Mouse (Mus musculus) forebrain, embryonic 11.5 days (tissue): ENCODE measurements at regions not wholly inside any gene's neighbourhood (a gene's known extent, or its start where the extent isn't known, plus 50 kb on each side); places are given as distances from the start of the nearest gene placed in this dataset.
"Not testable (repeated sequence)": the region's sequence is repeated elsewhere in the genome, so short reads cannot be mapped to it uniquely, and the experiment has no call there.

Source experiments
- ATAC-seq: fragments of 200-750 bp; cut with Nextera tagmentation; replicated peaks from 2 replicates; pipeline ENCODE4 v1.8.0; 2017; ENCODE audit warnings: moderate TSS enrichment; ENCODE audit not compliant: low FRiP score
- DNase-seq: peaks from one replicate; pipeline ENCODE4 v3.0.0-alpha.2; 2017; ENCODE audit warnings: low spot score
- H3K27ac ChIP-seq: fragments of 300-500 bp; sonication (generic); 2 replicates; pipeline ENCODE4 v1.5.1; 2014; ENCODE audit warnings: low read depth, low read length
- H3K27me3 ChIP-seq: fragments of 300-500 bp; sonication (generic); 2 replicates; pipeline ENCODE4 v1.6.1; 2014; ENCODE audit warnings: mild to moderate bottlenecking, low read length, mixed read lengths; ENCODE audit not compliant: control insufficient read depth, insufficient read depth
- H3K36me3 ChIP-seq: fragments of 300-500 bp; sonication (generic); 2 replicates; pipeline ENCODE4 v1.6.1; 2014; ENCODE audit warnings: mild to moderate bottlenecking, low read length, moderate library complexity, mixed read lengths; ENCODE audit not compliant: control insufficient read depth, insufficient read depth
- H3K4me1 ChIP-seq: fragments of 300-500 bp; sonication (generic); replicated peaks from 2 replicates; pipeline ENCODE4 v1.6.1; 2014; ENCODE audit warnings: low read length, mixed read lengths; ENCODE audit not compliant: control insufficient read depth, insufficient read depth
- H3K4me2 ChIP-seq: fragments of 300-500 bp; sonication (generic); 2 replicates; pipeline ENCODE4 v1.6.1; 2014; ENCODE audit warnings: low read depth, mild to moderate bottlenecking, low read length, moderate library complexity, mixed read lengths; ENCODE audit not compliant: severe bottlenecking
- H3K4me3 ChIP-seq: fragments of 300-500 bp; sonication (generic); 2 replicates; pipeline ENCODE4 v1.5.1; 2014; ENCODE audit warnings: low read depth, low read length
- H3K9ac ChIP-seq: fragments of 300-500 bp; sonication (generic); 2 replicates; pipeline ENCODE4 v1.6.1; 2014; ENCODE audit warnings: low read length
- H3K9me3 ChIP-seq: fragments of 300-500 bp; sonication (generic); 2 replicates; pipeline ENCODE4 v1.6.1; 2016; ENCODE audit warnings: low read length, mixed read lengths; ENCODE audit not compliant: control insufficient read depth
- WGBS: fragments of 180-500 bp; shearing (Covaris S2); extraction: QIAGEN DNeasy Blood & Tissue Kit; methylation state at CpG from one replicate; pipeline ENCODE4 v1.1.7; 2014; 5-methylcytosine and 5-hydroxymethylcytosine counted together

GRCm38 (mm10) chr13:12726831-12727230 is 73.0 kb downstream of the Prl2c3 start:
- H3K9ac ChIP-seq, H3K27ac ChIP-seq, H3K9me3 ChIP-seq, H3K4me2 ChIP-seq, H3K4me1 ChIP-seq, H3K27me3 ChIP-seq, H3K36me3 ChIP-seq, H3K4me3 ChIP-seq, ATAC-seq: not testable (repeated sequence)
- peak; percentile 50 for DNase-seq

GRCm38 (mm10) chr13:12717972-12718546 is 81.8 kb downstream of the Prl2c3 start:
- WGBS, result 91% methylated on average over 7 of the region's 7 CpGs
- not testable (repeated sequence) for H3K4me1 ChIP-seq

GRCm38 (mm10) chr13:12711471-12712273 is 88.2 kb downstream of the Prl2c3 start:
- Histone ChIP-seq H3K27ac (no peak overlapping the region), H3K36me3 (no peaks in the 10 kb centered on the region), H3K27me3 (no peaks in the 10 kb centered on the region), H3K9ac (no peak overlapping the region), H3K4me1 (no peaks in the 10 kb centered on the region), H3K9me3 (no peaks in the 10 kb centered on the region), H3K4me3 (no peak overlapping the region), H3K4me2 (no peak overlapping the region)
- ATAC-seq (no peak), DNase-seq (no peak)
- 61% methylated on average over 7 of the region's 7 CpGs for WGBS

More at GRCm38 (mm10) chr13:12717972-12718546, 81.8 kb downstream of the Prl2c3 start:
- not testable (repeated sequence) for H3K36me3 ChIP-seq, H3K27me3 ChIP-seq, H3K4me2 ChIP-seq, H3K4me3 ChIP-seq, H3K27ac ChIP-seq, DNase-seq, H3K9ac ChIP-seq, ATAC-seq, H3K9me3 ChIP-seq

GRCm38 (mm10) chr13:12702804-12703612 is 96.9 kb downstream of the Prl2c3 start:
- H3K4me3 ChIP-seq, DNase-seq, H3K36me3 ChIP-seq, H3K9ac ChIP-seq, H3K4me2 ChIP-seq, H3K4me1 ChIP-seq, H3K9me3 ChIP-seq, H3K27ac ChIP-seq, H3K27me3 ChIP-seq: not testable (repeated sequence)
- ATAC-seq, result peak; percentile 58
- 1% methylated on average over 9 of the region's 27 CpGs for WGBS

- not testable (repeated sequence) for H3K36me3 ChIP-seq, H3K9me3 ChIP-seq, H3K27ac ChIP-seq, H3K4me1 ChIP-seq, H3K27me3 ChIP-seq, H3K9ac ChIP-seq
- Histone ChIP-seq H3K4me3 (0 out of 2 replicates have a peak overlapping the region, but pooled peaks have one; percentile 12), H3K4me2 (peak overlapping the region; percentile 21; the same call in 1 of the 2 replicates)
- peak; percentile 79 for ATAC-seq
- 0% methylated on average over 26 of the region's 46 CpGs for WGBS
- peak; percentile 49 for DNase-seq
These were observed 97.6 kb downstream of the Prl2c3 start for GRCm38 (mm10) chr13:12702111-12702803.

- H3K9ac ChIP-seq, H3K27me3 ChIP-seq, H3K4me2 ChIP-seq, H3K27ac ChIP-seq, DNase-seq, H3K9me3 ChIP-seq, H3K4me1 ChIP-seq, H3K36me3 ChIP-seq, ATAC-seq, H3K4me3 ChIP-seq: not testable (repeated sequence)
- WGBS, result 57% methylated on average over 5 of the region's 7 CpGs
These were observed 106.2 kb downstream of the Prl2c3 start for GRCm38 (mm10) chr13:12693593-12694118.

GRCm38 (mm10) chr13:12688778-12689177 is 111.1 kb downstream of the Prl2c3 start:
- not testable (repeated sequence) for H3K27me3 ChIP-seq, H3K27ac ChIP-seq, DNase-seq, H3K4me2 ChIP-seq, H3K9me3 ChIP-seq, H3K36me3 ChIP-seq, ATAC-seq, H3K4me3 ChIP-seq, H3K4me1 ChIP-seq, H3K9ac ChIP-seq
- no CpG with 5 or more reads among the region's 1 CpGs for WGBS

- H3K36me3 ChIP-seq, H3K9ac ChIP-seq, H3K27ac ChIP-seq, H3K4me3 ChIP-seq, H3K4me1 ChIP-seq, ATAC-seq, DNase-seq, H3K27me3 ChIP-seq, H3K4me2 ChIP-seq, H3K9me3 ChIP-seq: not testable (repeated sequence)
- 56% methylated on average over 1 of the region's 5 CpGs for WGBS
These were observed 111.7 kb downstream of the Prl2c3 start for GRCm38 (mm10) chr13:12688149-12688548.
